Mouse (Mus musculus) liver, embryonic 16.5 days (tissue): ENCODE measurements around the gene Lrp11. TPM values are rescaled to one million over a fixed set of nuclear protein-coding genes. Genes with fewer than 3 reads are reported as not detected.
"Not testable (repeated sequence)": the region's sequence is repeated elsewhere in the genome, so short reads cannot be mapped to it uniquely, and the experiment has no call there.

ENCODE experiments used
- ATAC-seq: fragments of 200-750 bp; cut with Nextera tagmentation; 2 replicates; pipeline ENCODE4 v1.8.0; 2017; ENCODE audit warnings: low read depth, mild to moderate bottlenecking, moderate number of reproducible peaks, moderate library complexity
- H3K27ac ChIP-seq: fragments of 300-500 bp; sonication (generic); 2 replicates; pipeline ENCODE4 v1.5.1; 2014; ENCODE audit warnings: mild to moderate bottlenecking, low read length
- H3K27me3 ChIP-seq: fragments of 300-500 bp; sonication (generic); 2 replicates; pipeline ENCODE4 v1.6.1; 2014; ENCODE audit warnings: low read depth, low read length, mixed read lengths; ENCODE audit not compliant: control insufficient read depth, insufficient read depth
- H3K36me3 ChIP-seq: fragments of 300-500 bp; sonication (generic); 2 replicates; pipeline ENCODE4 v1.6.1; 2014; ENCODE audit warnings: mild to moderate bottlenecking; ENCODE audit not compliant: control insufficient read depth, insufficient read depth
- H3K4me1 ChIP-seq: fragments of 300-500 bp; sonication (generic); 2 replicates; pipeline ENCODE4 v1.6.1; 2014; ENCODE audit warnings: low read depth, low read length, mixed read lengths; ENCODE audit not compliant: control insufficient read depth
- H3K4me2 ChIP-seq: fragments of 300-500 bp; sonication (generic); 2 replicates; pipeline ENCODE4 v1.6.1; 2014; ENCODE audit warnings: low read depth, low read length, mixed read lengths
- H3K4me3 ChIP-seq: fragments of 300-500 bp; sonication (generic); 2 replicates; pipeline ENCODE4 v1.5.1; 2014; ENCODE audit warnings: low read depth, mild to moderate bottlenecking, low read length
- H3K9ac ChIP-seq: fragments of 300-500 bp; sonication (generic); 2 replicates; pipeline ENCODE4 v1.6.1; 2014; ENCODE audit warnings: low read depth, low read length
- H3K9me3 ChIP-seq: fragments of 300-500 bp; sonication (generic); replicated peaks from 2 replicates; pipeline ENCODE4 v1.6.1; 2016; ENCODE audit warnings: low read length; ENCODE audit not compliant: control insufficient read depth
- WGBS: fragments of 180-500 bp; shearing (Covaris S2); extraction: QIAGEN DNeasy Blood & Tissue Kit; methylation state at CpG from one replicate; pipeline ENCODE4 v1.1.7; 2014; ENCODE audit not compliant: insufficient replicate concordance; 5-methylcytosine and 5-hydroxymethylcytosine counted together
- polyA plus RNA-seq: library from polyadenylated mRNA; unstranded; fragments of >200 nt; fragmentation: Nextera tagmentation; extraction: Ambion mirVana; gene quantifications from 2 replicates; pipeline ENCODE4 v1.2.1, GENCODE M21; 2015

Lrp11 gene
- polyA plus RNA-seq, 1 experiment from 2014 or later = 0.38 TPM

DNA sequence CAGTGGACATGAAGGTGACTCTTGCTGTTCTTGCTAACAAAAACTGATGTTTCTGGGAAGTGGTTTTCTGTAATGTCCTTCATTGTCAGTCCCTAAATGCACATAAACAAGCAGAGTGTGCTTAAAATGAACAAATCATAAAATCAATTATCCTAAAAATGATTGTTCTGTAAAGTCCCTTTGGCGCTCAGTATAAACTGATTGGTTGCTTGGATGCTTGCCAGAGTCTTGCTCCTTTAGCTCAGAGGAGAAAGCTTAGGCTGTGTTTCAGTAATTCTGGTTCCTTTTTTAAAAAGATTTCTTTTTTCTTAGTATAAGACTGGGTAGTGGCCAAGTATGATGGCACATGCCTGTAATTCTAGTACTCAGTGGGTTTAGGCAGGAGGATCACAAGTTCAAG is 6.7 kb downstream of the Lrp11 start:
- no peak overlapping the region for H3K4me2 ChIP-seq
- H3K27ac ChIP-seq = no peak overlapping the region
- peaks cover 12% of the 10 kb centered on the region for H3K27me3 ChIP-seq
- 49% methylated on average over 1 of the region's 1 CpGs for WGBS
- no peak overlapping the region for H3K4me3 ChIP-seq
- no peaks in the 10 kb centered on the region for H3K36me3 ChIP-seq
- no peak for ATAC-seq
- no peak overlapping the region for H3K9ac ChIP-seq
- no peaks in the 10 kb centered on the region for H3K9me3 ChIP-seq
- H3K4me1 ChIP-seq = no peaks in the 10 kb centered on the region

DNA sequence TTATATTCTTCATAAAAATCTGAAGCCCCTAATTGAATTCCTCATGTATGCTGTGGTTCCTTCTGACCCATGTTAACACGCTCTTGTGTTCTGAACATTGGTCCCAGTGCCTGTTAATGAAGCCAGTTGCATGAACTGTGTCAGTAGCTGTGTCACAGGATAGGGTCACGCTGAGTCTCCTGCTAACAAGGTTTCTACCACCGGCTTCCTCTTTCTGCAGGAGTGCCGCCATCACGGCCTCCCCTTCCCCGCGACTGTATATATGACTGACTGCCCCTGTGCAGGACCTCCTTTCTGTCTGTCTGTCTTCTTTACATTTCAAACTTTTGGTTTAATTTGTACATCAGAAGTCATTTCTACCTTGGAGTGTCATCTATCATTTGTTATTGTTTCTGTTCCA is 8.6 kb downstream of the Lrp11 start:
- no peak overlapping the region for H3K4me2 ChIP-seq
- ATAC-seq = no peak
- no peaks in the 10 kb centered on the region for H3K36me3 ChIP-seq
- no peak overlapping the region for H3K27ac ChIP-seq
- no peaks in the 10 kb centered on the region for H3K27me3 ChIP-seq
- H3K9ac ChIP-seq = no peak overlapping the region
- 42% methylated on average over 7 of the region's 7 CpGs for WGBS
- H3K4me1 ChIP-seq = no peaks in the 10 kb centered on the region
- no peak overlapping the region for H3K4me3 ChIP-seq
- H3K9me3 ChIP-seq = no peaks in the 10 kb centered on the region

DNA sequence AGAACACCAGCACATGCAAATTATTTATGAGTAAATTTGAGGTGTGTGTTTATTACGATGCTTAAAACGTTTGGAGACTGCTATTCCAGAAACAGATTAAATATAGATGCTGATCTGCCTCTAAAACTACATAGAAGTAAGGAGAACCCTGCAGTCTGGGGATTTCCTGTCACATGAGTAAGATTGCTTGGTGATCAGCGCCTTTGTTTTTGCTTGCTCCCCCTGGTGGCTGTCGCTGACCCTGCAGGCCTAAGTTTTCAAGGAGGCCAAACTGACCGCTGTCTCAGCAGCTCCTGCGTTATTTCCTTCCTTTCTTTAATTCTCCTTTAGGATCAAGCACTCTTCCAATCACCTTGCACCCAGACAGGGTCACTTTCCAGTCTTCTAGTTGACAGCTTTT is 11.0 kb downstream of the Lrp11 start:
- ATAC-seq = no peak
- no peak overlapping the region for H3K4me3 ChIP-seq
- H3K4me1 ChIP-seq = no peaks in the 10 kb centered on the region
- no peak overlapping the region for H3K9ac ChIP-seq
- H3K36me3 ChIP-seq = no peaks in the 10 kb centered on the region
- no peak overlapping the region for H3K27ac ChIP-seq
- H3K4me2 ChIP-seq = no peak overlapping the region
- no peaks in the 10 kb centered on the region for H3K27me3 ChIP-seq
- H3K9me3 ChIP-seq = no peaks in the 10 kb centered on the region
- 10% methylated on average over 6 of the region's 6 CpGs for WGBS

DNA sequence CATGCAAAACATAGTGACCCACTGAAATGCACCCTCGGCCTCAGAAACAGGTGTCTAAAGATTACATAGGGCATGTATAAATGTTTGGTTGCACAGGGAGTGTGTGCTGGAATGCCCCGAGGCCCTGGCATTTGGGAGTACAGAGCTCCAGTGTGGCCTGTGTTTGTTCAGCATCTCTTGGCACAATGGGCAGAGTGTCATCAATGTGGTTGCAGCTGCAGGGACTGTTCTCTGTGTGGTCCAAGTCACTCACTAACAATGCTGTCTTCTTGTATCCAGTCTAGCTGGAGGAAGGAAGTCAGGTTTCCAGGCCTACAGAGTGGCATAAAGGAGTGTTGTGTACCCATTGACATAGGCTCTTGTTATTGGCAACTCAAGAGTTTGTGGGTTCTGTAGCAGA is 15.6 kb downstream of the Lrp11 start:
- H3K4me2 ChIP-seq = no peak overlapping the region
- 49% methylated on average over 2 of the region's 2 CpGs for WGBS
- H3K4me1 ChIP-seq = no peaks in the 10 kb centered on the region
- no peaks in the 10 kb centered on the region for H3K27me3 ChIP-seq
- no peak overlapping the region for H3K27ac ChIP-seq
- no peak for ATAC-seq
- no peaks in the 10 kb centered on the region for H3K9me3 ChIP-seq
- H3K9ac ChIP-seq = no peak overlapping the region
- H3K36me3 ChIP-seq = no peaks in the 10 kb centered on the region
- H3K4me3 ChIP-seq = no peak overlapping the region

DNA sequence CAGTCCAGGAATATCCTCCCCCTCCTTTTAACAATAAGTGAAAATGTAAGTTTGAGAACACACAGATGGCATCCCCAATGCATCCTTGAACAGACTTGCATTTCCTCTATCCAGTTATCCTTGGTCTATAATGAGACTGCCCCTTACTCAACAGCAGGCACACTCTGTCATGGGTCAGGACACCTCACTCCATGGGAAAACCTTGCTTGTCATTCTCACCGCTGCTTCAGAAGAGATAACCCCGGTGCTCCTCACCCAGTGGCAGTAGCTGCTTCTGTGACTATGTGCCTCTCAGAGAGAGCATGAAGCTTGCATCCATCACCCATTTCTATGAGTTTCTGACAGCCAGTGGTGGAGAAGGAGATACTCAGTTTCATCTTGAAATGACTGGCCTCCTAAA is 16.8 kb downstream of the Lrp11 start:
- no peaks in the 10 kb centered on the region for H3K27me3 ChIP-seq
- H3K4me1 ChIP-seq = no peaks in the 10 kb centered on the region
- WGBS = 58% methylated on average over 2 of the region's 2 CpGs
- ATAC-seq = no peak
- no peaks in the 10 kb centered on the region for H3K36me3 ChIP-seq
- no peak overlapping the region for H3K27ac ChIP-seq
- H3K9ac ChIP-seq = no peak overlapping the region
- no peak overlapping the region for H3K4me3 ChIP-seq
- no peaks in the 10 kb centered on the region for H3K9me3 ChIP-seq
- no peak overlapping the region for H3K4me2 ChIP-seq

DNA sequence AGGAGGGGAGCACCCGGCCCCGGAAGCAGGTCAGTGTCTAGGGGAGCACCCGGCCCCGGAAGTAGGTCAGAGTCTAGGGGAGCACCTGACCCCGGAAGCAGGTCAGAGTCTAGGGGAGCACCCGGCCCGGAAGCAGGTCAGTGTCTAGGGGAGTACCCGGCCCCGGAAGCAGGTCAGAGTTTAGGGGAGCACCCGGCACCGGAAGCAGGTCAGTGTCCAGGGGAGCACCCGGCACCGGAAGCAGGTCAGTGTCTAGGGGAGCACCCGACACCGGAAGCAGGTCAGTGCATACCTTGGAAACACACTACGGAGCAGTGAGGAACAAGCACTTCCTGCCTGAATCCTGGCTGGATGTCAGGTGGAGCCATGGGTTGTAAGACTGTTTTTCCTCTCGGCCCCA is 19.0 kb downstream of the Lrp11 start:
- Histone ChIP-seq H3K4me2 (no peak overlapping the region), H3K27me3 (no peaks in the 10 kb centered on the region), H3K4me3 (no peak overlapping the region), H3K36me3 (no peaks in the 10 kb centered on the region), H3K9me3 (no peaks in the 10 kb centered on the region), H3K27ac (no peak overlapping the region), H3K9ac (no peak overlapping the region), H3K4me1 (no peaks in the 10 kb centered on the region)
- ATAC-seq = no peak
- 81% methylated on average over 17 of the region's 17 CpGs for WGBS

DNA sequence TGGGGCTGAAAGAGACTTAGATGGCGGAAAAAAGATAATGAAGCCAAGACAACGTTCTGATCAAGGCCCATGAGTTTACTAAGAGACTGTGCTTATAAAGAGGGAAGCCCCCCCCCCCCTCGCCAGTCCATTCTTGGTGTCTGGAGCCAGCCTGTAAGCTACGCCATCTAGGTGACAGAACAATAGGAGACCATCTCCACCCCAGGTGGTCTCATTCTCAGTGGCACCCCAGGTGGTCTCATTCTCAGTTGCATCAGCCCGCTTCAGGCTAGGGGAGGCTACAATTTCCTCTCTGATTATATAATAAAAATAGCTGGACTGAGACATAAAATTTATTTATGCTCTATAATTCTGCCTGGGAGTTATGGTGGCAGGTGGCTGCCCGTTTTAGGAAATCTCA is 22.0 kb downstream of the Lrp11 start:
- WGBS = 56% methylated on average over 6 of the region's 6 CpGs
- no peaks in the 10 kb centered on the region for H3K9me3 ChIP-seq
- no peaks in the 10 kb centered on the region for H3K36me3 ChIP-seq
- no peak for ATAC-seq
- H3K27me3 ChIP-seq = no peaks in the 10 kb centered on the region
- no peak overlapping the region for H3K4me3 ChIP-seq
- no peak overlapping the region for H3K27ac ChIP-seq
- no peaks in the 10 kb centered on the region for H3K4me1 ChIP-seq
- no peak overlapping the region for H3K9ac ChIP-seq
- no peak overlapping the region for H3K4me2 ChIP-seq

DNA sequence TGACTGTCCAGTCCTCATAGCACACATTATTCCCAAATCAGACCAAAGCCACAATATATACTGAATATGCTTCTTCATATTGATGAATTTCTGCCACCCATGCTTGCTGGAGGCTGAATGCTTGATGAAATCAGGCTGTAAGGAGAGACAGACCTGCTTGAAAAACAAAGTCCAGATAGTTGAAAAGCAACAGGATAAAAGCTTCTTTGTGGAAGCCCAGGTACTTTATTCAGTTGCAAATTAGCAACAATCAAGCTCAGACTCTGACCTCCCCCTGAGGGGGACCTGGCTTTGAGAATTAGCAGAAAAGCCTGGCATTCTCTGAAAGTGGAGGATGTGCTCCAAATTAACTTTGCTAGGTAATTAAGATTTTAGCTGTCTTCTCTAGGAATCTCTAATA is 22.6 kb downstream of the Lrp11 start:
- not testable (repeated sequence) for H3K9me3 ChIP-seq, H3K4me1 ChIP-seq, H3K27ac ChIP-seq, H3K9ac ChIP-seq, H3K27me3 ChIP-seq, H3K4me2 ChIP-seq, H3K36me3 ChIP-seq, H3K4me3 ChIP-seq, ATAC-seq

DNA sequence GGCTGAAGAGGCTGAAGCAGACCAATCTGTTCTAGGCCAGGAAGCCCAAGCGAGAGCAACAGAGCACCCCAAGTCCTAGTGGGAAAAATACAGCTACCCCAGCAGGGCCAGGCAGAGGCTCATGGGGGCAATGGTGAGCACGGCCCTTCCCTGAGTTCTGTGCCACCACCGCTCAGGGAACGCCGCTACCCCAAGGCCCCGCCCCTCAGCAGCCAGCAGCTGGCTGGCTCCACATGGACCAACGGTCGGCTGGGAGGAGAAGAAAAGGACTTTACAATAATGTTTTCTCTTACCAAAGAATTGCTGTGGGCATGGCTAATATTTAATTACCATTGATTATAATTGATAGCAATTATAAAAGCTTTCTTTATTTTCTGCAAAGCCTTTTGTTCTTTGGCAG is 25.2 kb downstream of the Lrp11 start:
- ATAC-seq = no peak
- Histone ChIP-seq H3K4me2 (no peak overlapping the region), H3K4me3 (no peak overlapping the region), H3K4me1 (no peaks in the 10 kb centered on the region), H3K27ac (no peak overlapping the region), H3K9me3 (no peaks in the 10 kb centered on the region), H3K27me3 (no peaks in the 10 kb centered on the region), H3K36me3 (no peaks in the 10 kb centered on the region), H3K9ac (no peak overlapping the region)
- WGBS = 82% methylated on average over 8 of the region's 8 CpGs

DNA sequence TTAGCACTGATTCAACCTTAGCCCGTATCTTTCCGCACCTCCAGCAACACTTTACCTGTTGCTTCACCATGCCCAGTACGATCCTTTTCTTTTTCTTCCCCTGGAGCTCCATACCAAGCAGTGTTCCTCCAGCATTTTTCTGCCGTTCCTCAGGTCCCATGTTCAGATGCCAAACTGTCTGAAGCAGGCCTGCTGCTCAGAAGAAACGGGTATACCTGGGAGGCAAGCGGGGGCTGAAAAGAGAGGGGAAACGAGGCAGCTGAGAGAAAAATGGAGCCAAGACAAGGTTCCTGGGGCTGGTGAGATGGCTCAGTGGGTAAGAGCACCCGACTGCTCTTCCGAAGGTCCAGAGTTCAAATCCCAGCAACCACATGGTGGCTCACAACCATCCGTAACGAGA is 27.5 kb downstream of the Lrp11 start:
- not testable (repeated sequence) for ATAC-seq, H3K27me3 ChIP-seq, H3K9me3 ChIP-seq, H3K4me2 ChIP-seq, H3K4me1 ChIP-seq, H3K36me3 ChIP-seq, H3K4me3 ChIP-seq, H3K27ac ChIP-seq, H3K9ac ChIP-seq
- WGBS = 71% methylated on average over 9 of the region's 11 CpGs
